Mouse (Mus musculus): ENCODE results near the gene Grhl3.

Gene Grhl3

DNA sequence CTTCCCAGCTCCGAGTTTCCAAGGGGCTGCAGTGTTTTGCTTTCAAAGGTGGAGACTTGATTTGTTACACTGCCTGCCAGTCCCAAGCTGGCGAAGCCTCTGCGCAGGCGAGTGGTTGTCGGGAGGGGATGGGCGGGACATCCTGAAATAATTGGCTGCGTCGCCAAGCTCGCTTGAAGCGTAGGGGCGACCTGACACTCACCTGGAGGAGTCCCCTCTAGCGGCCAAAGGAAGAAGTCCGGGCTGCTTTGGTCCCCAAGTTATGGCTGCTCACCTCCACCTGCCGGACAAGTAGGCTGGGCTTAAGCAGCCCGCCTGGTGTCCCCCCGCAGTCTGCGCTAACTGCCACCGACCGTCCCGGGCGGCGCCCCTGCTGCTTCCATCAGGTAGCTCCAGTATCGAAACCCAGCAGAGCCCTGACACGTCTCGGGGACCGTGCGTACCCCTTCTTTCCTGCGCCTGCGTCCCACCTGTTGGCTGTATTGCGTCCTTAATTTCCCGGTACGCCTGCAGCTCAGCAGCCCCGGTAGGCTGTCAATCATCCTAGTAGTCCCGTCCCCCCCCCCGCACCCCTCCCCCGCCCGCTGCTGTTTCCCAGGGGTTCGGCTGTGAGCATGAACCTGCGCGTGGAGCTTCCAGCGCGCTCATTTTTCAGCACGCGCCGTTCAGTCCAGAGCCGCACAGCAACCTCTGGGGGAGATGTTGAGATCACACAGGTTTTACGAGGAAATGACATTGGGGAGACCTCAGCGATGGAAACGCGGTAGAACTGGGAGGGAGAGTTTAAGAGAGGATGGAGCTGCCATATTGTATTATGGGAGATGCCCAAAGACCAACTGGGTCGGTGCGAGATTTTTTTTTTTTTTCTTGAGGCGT is 78.7 kb downstream of the Grhl3 start, which contains the start of the genes Stpg1 and Nipal3:
Gene Stpg1 (plus strand): TSS at position 270 of the 876 bp plus-strand sequence.
Gene Nipal3 (minus strand): TSS at position 518 of the 876 bp plus-strand sequence.
- ATAC-seq (ENCODE audit: low TSS enrichment), result peak; percentile 96

DNA sequence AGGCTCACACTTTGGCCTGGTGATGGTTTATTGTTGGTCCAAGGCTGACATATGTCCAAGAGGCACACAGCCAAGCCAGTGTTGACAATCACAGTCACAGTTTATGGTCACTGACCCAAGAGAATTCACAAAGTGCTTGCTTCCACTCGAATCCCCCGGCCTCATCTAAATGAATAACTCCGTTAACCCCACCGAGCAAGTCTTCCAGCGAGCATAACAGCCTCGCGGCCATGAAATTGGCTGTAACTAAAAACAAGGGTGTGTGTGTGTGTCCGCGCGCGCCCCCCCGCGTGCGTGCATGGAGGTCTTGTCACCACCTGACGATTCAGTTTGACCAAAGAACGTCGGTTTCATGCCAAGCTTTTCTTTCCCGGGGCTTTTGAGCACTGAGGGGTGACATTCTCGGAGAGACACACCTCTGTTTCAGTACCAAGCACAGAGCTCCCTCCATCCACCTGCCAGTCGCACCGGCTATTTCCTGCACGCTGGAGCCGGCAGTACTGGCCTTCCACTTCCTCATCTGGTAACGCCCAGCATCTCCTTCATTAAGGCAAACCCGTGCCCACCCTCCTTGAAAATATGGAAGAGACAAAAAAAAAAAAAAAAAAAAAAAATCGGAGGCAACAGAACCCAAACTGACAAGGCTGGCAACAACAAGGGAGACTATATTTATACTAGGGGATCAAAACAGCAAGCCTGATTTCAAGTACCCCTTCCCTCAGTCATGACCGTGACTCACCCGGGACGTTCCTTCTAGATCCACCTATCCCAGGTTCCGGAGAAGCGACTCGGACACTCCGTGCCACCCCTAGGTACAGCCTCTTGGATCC is 79.5 kb downstream of the Grhl3 start:
- ATAC-seq (ENCODE audit: low TSS enrichment), result no peak; the same call in 1 of the 2 replicates

DNA sequence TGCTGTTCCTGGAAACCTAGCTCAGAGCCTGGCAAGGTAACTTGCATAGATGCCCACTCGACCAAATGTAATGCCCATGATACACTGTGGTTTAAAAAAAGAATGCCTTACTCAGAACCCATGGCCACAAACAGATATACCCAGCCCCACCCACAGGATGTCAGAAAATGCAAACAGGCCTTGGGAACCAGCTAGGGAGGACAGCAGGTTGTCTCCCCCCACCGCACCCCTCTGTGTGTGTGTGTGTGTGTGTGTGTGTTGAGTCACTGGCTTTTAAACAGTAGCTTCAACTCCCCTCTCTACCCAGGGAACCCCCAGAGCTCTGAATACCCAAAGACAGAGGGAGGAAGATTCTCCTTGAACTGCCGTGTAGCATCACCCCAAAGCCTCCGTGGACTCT is 80.2 kb downstream of the Grhl3 start:
- ATAC-seq (ENCODE audit: low TSS enrichment), result no peak

Data from frontal cortex, adult (tissue).